Mouse (Mus musculus) erythroblast, embryonic 14.5 days (primary cell): Measurements from ENCODE around the gene Zwilch.

ENCODE experiments used
- GATA1 ChIP-seq: IDR thresholded peaks from 2 replicates; pipeline ENCODE4 v1.6.1; 2012; ENCODE audit warnings: low read length, inconsistent platforms, mixed read lengths
- TAL1 ChIP-seq: IDR thresholded peaks from 3 replicates; pipeline ENCODE4 v1.6.1; 2012; ENCODE audit warnings: low read length, inconsistent platforms, mixed read lengths

GRCm38 (mm10) chr9:64174766-64175165 is 1.9 kb upstream of the Zwilch start:
- TF ChIP-seq TAL1 (no peak), GATA1 (no peak)
